Mouse (Mus musculus) limb, embryonic 13.5 days (tissue): Measurements from ENCODE around the gene Myo1h. TPM values are rescaled to one million over a fixed set of nuclear protein-coding genes. Genes with fewer than 3 reads are reported as not detected.
A peak's percentile ranks its signal among the peaks of the same experiment; 100 is the strongest.

ENCODE experiments used
- ATAC-seq: fragments of 200-750 bp; cut with Nextera tagmentation; 2 replicates; pipeline ENCODE4 v1.8.0; 2017; ENCODE audit warnings: low read depth, moderate number of reproducible peaks, moderate TSS enrichment; ENCODE audit not compliant: low FRiP score
- H3K27ac ChIP-seq: fragments of 300-500 bp; sonication (generic); 2 replicates; pipeline ENCODE4 v1.5.1; 2015; ENCODE audit warnings: inconsistent platforms, mild to moderate bottlenecking, moderate library complexity
- H3K27me3 ChIP-seq: fragments of 300-500 bp; sonication (generic); 2 replicates; pipeline ENCODE4 v1.6.1; 2015; ENCODE audit warnings: mild to moderate bottlenecking, inconsistent platforms
- H3K36me3 ChIP-seq: fragments of 300-500 bp; sonication (generic); 2 replicates; pipeline ENCODE4 v1.6.1; 2015; ENCODE audit warnings: inconsistent platforms, mild to moderate bottlenecking, moderate library complexity
- H3K4me1 ChIP-seq: fragments of 300-500 bp; sonication (generic); 2 replicates; pipeline ENCODE4 v1.6.1; 2015; ENCODE audit warnings: inconsistent platforms
- H3K4me2 ChIP-seq: fragments of 300-500 bp; sonication (generic); replicated peaks from 2 replicates; pipeline ENCODE4 v1.6.1; 2015; ENCODE audit warnings: inconsistent platforms, mild to moderate bottlenecking, moderate library complexity
- H3K4me3 ChIP-seq: fragments of 300-500 bp; sonication (generic); 2 replicates; pipeline ENCODE4 v1.5.1; 2015; ENCODE audit warnings: moderate library complexity, mild to moderate bottlenecking, inconsistent platforms
- H3K9ac ChIP-seq: fragments of 300-500 bp; sonication (generic); 2 replicates; pipeline ENCODE4 v1.6.1; 2015; ENCODE audit warnings: mild to moderate bottlenecking, inconsistent platforms
- H3K9me3 ChIP-seq: fragments of 300-500 bp; sonication (generic); 2 replicates; pipeline ENCODE4 v1.6.1; 2016; ENCODE audit warnings: inconsistent platforms
- WGBS: fragments of 180-500 bp; shearing (Covaris S2); methylation state at CpG from one replicate; pipeline ENCODE4 v1.1.7; 2015; 5-methylcytosine and 5-hydroxymethylcytosine counted together
- polyA plus RNA-seq: library from polyadenylated mRNA; unstranded; fragments of >200 nt; fragmentation: Nextera tagmentation; extraction: Ambion mirVana; gene quantifications from 2 replicates; pipeline ENCODE4 v1.2.1, GENCODE M21; 2015

The Myo1h gene
- 0.98 and 1.3 TPM in 2 replicates for polyA plus RNA-seq

- Histone ChIP-seq H3K27me3 (no peaks in the 10 kb centered on the region; the same call in none of the 2 replicates), H3K36me3 (no peaks in the 10 kb centered on the region), H3K9ac (no peak within 1 kb of the TSS), H3K4me1 (peaks cover 9% of the 10 kb centered on the region), H3K9me3 (no peaks in the 10 kb centered on the region), H3K27ac (no peak within 1 kb of the TSS), H3K4me2 (no peak within 1 kb of the TSS), H3K4me3 (no peak within 1 kb of the TSS)
- WGBS, result 32% methylated on average over 13 of the region's 13 CpGs
- no peak for ATAC-seq
Observed at GRCm38 (mm10) chr5:114288874-114289273, at the start of gene Myo1h. Myo1h (plus strand) TSS chr5:114289166.

DNA sequence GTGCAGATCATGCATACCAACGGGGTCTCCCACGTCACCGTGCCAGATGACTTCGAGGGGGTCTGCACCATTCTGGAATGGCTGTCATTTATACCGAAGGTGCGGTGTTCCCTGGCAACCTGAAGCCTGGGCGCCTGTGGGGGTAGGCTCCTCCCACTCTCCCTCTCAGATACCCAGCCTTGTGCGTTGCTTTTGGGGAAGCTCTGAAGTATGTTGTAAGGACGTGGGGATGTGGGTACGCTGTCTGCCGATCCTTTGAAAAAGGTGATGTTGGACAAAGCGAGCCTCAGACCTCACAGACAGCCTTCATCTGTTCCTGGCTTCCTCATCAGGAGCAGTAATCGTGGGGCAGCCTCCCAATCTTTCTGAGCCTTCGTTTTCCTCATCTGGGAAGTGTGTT is 49.2 kb upstream of the Myo1h start:
- Histone ChIP-seq H3K27ac (no peak overlapping the region), H3K9me3 (no peaks in the 10 kb centered on the region), H3K9ac (no peak overlapping the region), H3K27me3 (0 out of 2 replicates have a peak, but pooled peaks cover 3% of the 10 kb centered on the region), H3K4me1 (no peaks in the 10 kb centered on the region), H3K4me3 (no peak overlapping the region), H3K36me3 (no peaks in the 10 kb centered on the region), H3K4me2 (no peak overlapping the region)
- 42% methylated on average over 14 of the region's 14 CpGs for WGBS
- ATAC-seq, result no peak

DNA sequence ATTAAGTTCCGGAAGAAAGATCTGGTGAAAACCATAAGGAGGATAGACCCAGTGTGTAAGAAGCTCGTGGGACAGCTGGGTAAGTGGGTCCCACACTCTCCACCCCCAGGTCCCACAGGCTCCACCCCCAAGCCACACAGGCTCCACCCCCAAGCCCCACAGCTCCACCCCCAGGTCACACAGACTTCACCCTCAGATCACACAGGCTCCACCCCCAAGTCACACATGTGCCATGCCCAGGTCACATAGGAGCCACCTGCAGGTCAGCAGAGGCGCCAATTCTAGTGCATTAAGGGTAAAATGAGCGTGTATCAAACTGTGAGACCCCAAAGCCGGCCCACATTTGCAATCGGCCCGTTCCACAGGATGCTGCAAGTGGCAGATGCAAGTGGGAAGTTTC is 42.5 kb upstream of the Myo1h start:
- no peaks in the 10 kb centered on the region for H3K9me3 ChIP-seq
- 77% methylated on average over 7 of the region's 7 CpGs for WGBS
- no peaks in the 10 kb centered on the region for H3K27me3 ChIP-seq
- H3K9ac ChIP-seq, result no peak overlapping the region
- peaks cover 7% of the 10 kb centered on the region for H3K4me1 ChIP-seq
- H3K4me3 ChIP-seq, result no peak overlapping the region
- no peak for ATAC-seq
- H3K27ac ChIP-seq, result no peak overlapping the region
- H3K36me3 ChIP-seq, result no peaks in the 10 kb centered on the region
- H3K4me2 ChIP-seq, result no peak overlapping the region

GRCm38 (mm10) chr5:114248174-114248589 is 40.8 kb upstream of the Myo1h start:
- peak; percentile 77 for ATAC-seq
- H3K4me3 ChIP-seq, result 0 out of 2 replicates have a peak overlapping the region, but pooled peaks have one; percentile 5
- H3K27me3 ChIP-seq, result no peaks in the 10 kb centered on the region
- peak overlapping the region; percentile 53 for H3K4me2 ChIP-seq
- H3K27ac ChIP-seq, result no peak overlapping the region
- no peaks in the 10 kb centered on the region for H3K36me3 ChIP-seq
- H3K4me1 ChIP-seq, result peaks cover 7% of the 10 kb centered on the region
- H3K9me3 ChIP-seq, result no peaks in the 10 kb centered on the region
- H3K9ac ChIP-seq, result 0 out of 2 replicates have a peak overlapping the region, but pooled peaks have one; percentile 19
- WGBS, result 12% methylated on average over 14 of the region's 14 CpGs

GRCm38 (mm10) chr5:114259495-114259894 is 29.5 kb upstream of the Myo1h start:
- WGBS, result 67% methylated on average over 10 of the region's 10 CpGs
- ATAC-seq, result no peak
- Histone ChIP-seq H3K4me2 (no peak overlapping the region), H3K4me1 (no peaks in the 10 kb centered on the region), H3K9ac (no peak overlapping the region), H3K27me3 (peaks cover 4% of the 10 kb centered on the region; the same call in 1 of the 2 replicates), H3K4me3 (no peak overlapping the region), H3K27ac (no peak overlapping the region), H3K9me3 (no peaks in the 10 kb centered on the region), H3K36me3 (no peaks in the 10 kb centered on the region)

DNA sequence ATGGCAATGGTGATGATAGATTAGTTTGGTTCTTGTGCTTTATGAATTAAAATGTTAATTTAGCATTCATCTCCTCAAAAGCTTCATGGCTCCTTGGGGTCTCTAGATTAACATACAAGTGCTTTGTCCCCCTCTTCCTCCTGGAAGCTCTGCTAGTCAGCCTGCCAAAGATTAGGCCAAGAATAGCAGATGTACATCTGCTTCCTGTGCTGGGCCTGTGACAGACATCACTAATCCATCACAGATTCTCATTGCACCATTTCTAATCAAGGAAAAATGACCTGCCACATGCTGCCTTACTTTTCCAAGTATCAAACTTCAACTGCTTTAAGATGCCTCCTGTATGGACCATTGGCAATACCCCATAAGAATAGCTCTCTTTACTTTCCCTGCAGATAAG is 27.5 kb upstream of the Myo1h start:
- Histone ChIP-seq H3K9me3 (no peaks in the 10 kb centered on the region), H3K27ac (no peak overlapping the region), H3K27me3 (peaks cover 4% of the 10 kb centered on the region; the same call in 1 of the 2 replicates), H3K9ac (no peak overlapping the region), H3K4me2 (no peak overlapping the region), H3K4me1 (no peaks in the 10 kb centered on the region), H3K4me3 (no peak overlapping the region), H3K36me3 (no peaks in the 10 kb centered on the region)
- no peak for ATAC-seq

DNA sequence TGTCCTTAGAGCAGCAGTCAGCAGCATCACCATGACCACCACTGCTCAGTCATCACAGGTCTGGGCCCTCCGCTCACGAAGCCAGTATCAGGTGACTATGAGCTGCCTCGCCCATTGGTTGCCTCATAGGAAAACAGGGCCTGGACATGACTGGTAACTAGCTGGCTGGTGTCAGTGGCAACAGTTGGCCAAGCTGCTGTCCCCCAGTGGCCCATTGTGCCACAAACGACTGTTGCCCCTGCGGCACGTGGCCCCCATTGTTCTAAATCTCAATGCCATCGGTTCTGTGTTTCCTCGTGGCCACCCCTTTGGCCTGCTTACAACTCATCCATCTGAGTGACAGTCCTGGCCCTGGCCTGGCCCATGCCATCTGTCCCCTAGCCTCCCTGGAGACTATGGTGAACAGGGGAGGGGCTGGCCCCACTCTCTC is 24.9 kb upstream of the Myo1h start:
- WGBS, result 79% methylated on average over 8 of the region's 8 CpGs
- Histone ChIP-seq H3K4me1 (no peaks in the 10 kb centered on the region), H3K27ac (no peak overlapping the region), H3K4me3 (no peak overlapping the region), H3K36me3 (no peaks in the 10 kb centered on the region), H3K9me3 (no peaks in the 10 kb centered on the region), H3K9ac (no peak overlapping the region), H3K27me3 (peaks cover 11% of the 10 kb centered on the region), H3K4me2 (no peak overlapping the region)
- no peak for ATAC-seq

- ATAC-seq, result no peak
- H3K4me3 ChIP-seq, result no peak overlapping the region
- no peaks in the 10 kb centered on the region for H3K9me3 ChIP-seq
- H3K36me3 ChIP-seq, result no peaks in the 10 kb centered on the region
- no peak overlapping the region for H3K27ac ChIP-seq
- no peaks in the 10 kb centered on the region; the same call in 1 of the 2 replicates for H3K4me1 ChIP-seq
- H3K9ac ChIP-seq, result no peak overlapping the region
- no peak overlapping the region for H3K4me2 ChIP-seq
- 84% methylated on average over 8 of the region's 8 CpGs for WGBS
- H3K27me3 ChIP-seq, result peaks cover 18% of the 10 kb centered on the region
Observed at GRCm38 (mm10) chr5:114264791-114265190, 24.2 kb upstream of the Myo1h start.

- 46% methylated on average over 7 of the region's 7 CpGs for WGBS
- no peak for ATAC-seq
- Histone ChIP-seq H3K9ac (no peak overlapping the region), H3K4me3 (no peak overlapping the region), H3K4me1 (peaks cover 14% of the 10 kb centered on the region), H3K27ac (no peak overlapping the region), H3K27me3 (peaks cover 57% of the 10 kb centered on the region), H3K4me2 (no peak overlapping the region), H3K36me3 (no peaks in the 10 kb centered on the region), H3K9me3 (no peaks in the 10 kb centered on the region)
Observed at GRCm38 (mm10) chr5:114268646-114269045, 20.3 kb upstream of the Myo1h start.

GRCm38 (mm10) chr5:114269499-114269898 is 19.5 kb upstream of the Myo1h start:
- WGBS, result 62% methylated on average over 7 of the region's 7 CpGs
- Histone ChIP-seq H3K9me3 (no peaks in the 10 kb centered on the region), H3K9ac (no peak overlapping the region), H3K36me3 (no peaks in the 10 kb centered on the region), H3K4me3 (no peak overlapping the region), H3K27ac (no peak overlapping the region), H3K4me2 (no peak overlapping the region), H3K4me1 (peaks cover 22% of the 10 kb centered on the region), H3K27me3 (peaks cover 62% of the 10 kb centered on the region)
- ATAC-seq, result no peak

- Histone ChIP-seq H3K4me3 (no peak overlapping the region), H3K9ac (no peak overlapping the region), H3K4me2 (no peak overlapping the region), H3K27ac (no peak overlapping the region), H3K4me1 (peaks cover 24% of the 10 kb centered on the region), H3K27me3 (peaks cover 66% of the 10 kb centered on the region), H3K9me3 (no peaks in the 10 kb centered on the region), H3K36me3 (no peaks in the 10 kb centered on the region)
- WGBS, result 11% methylated on average over 12 of the region's 12 CpGs
- ATAC-seq, result no peak
Observed at GRCm38 (mm10) chr5:114269984-114270383, 19.0 kb upstream of the Myo1h start.

DNA sequence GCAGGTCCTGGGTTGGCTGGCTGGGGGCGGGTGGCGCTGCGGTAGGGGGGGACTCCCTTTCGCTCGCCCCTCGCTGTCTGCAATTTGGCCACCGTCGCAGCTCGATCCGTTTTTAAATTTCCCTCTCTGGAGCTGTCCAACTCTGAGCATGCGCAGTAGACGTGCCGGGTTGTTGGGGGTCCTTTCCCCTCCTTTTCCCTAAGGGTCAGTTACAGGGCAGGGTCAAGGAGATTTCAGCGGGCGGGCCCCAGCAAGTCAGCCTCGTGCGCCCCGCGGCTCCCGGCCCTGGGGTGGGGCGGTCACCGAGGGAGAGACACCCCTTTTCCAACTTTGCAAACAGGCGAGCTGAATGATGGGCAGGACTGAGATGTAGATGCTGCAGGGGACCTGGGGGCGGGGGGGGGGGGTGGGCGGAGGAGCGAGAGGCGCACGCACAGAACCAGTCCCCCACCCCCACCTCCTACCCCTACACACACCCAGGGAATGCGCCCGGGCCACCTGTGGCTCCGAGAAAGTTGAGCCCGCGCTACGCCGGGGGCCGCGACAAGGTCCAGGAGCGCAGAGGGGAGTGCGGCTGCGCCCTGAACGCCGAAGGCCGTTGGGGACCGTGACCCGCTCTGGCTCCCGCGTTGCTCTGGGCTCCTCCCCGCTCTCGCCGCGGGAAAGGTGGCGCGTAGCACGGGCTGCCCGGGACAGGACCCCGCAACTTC is 15.1 kb upstream of the Myo1h start, which contains the start of gene Foxn4:
Gene Foxn4, minus strand, starts transcription at position 115 of the 710 bp plus-strand sequence.
- Histone ChIP-seq H3K4me3 (peak within 1 kb of the TSS; percentile 47), H3K27me3 (peaks cover 97% of the 10 kb centered on the region), H3K4me2 (peak within 1 kb of the TSS; percentile 83), H3K9me3 (no peaks in the 10 kb centered on the region), H3K36me3 (no peaks in the 10 kb centered on the region), H3K4me1 (peaks cover 24% of the 10 kb centered on the region), H3K9ac (peak within 1 kb of the TSS; percentile 45; the same call in 1 of the 2 replicates), H3K27ac (no peak within 1 kb of the TSS)
- under 1% methylated on average over 53 of the region's 56 CpGs for WGBS
- ATAC-seq, result peak; percentile 37; the same call in 1 of the 2 replicates
